Mouse (Mus musculus) heart, adult 2 months (tissue): ENCODE results near the gene Nuak1. TPM values are rescaled to one million over a fixed set of nuclear protein-coding genes. Genes with fewer than 3 reads are reported as not detected.
A peak's percentile ranks its signal among the peaks of the same experiment; 100 is the strongest.

Experiments
- DNase-seq, 2 experiments: peaks; one replicate each; pipeline ENCODE4 v3.0.0; 2021
- H3K27ac ChIP-seq: fragments of 200-600 bp; 2 replicates; pipeline ENCODE4 v1.8.1; 2022
- H3K27me3 ChIP-seq: fragments of 200-500 bp; 2 replicates; pipeline ENCODE4 v1.6.1; 2012; ENCODE audit warnings: mild to moderate bottlenecking, low read length, inconsistent platforms, mixed read lengths; ENCODE audit not compliant: control insufficient read depth, insufficient read depth
- H3K36me3 ChIP-seq: fragments of 200-500 bp; 2 replicates; pipeline ENCODE4 v1.6.1; 2012; ENCODE audit warnings: low read length, inconsistent platforms; ENCODE audit not compliant: control insufficient read depth, insufficient read depth
- H3K4me1 ChIP-seq: fragments of 200-500 bp; 2 replicates; pipeline ENCODE4 v1.6.1; 2011; ENCODE audit warnings: low read length; ENCODE audit not compliant: control insufficient read depth, insufficient read depth
- H3K4me3 ChIP-seq: fragments of 200-600 bp; 2 replicates; pipeline ENCODE4 v1.8.1; 2022
- H3K79me2 ChIP-seq: fragments of 200-500 bp; replicated peaks from 2 replicates; pipeline ENCODE4 v1.6.1; 2012; ENCODE audit warnings: mild to moderate bottlenecking, inconsistent platforms, low read length, moderate library complexity, mixed read lengths; ENCODE audit not compliant: control insufficient read depth, insufficient read depth
- H3K9ac ChIP-seq: fragments of 200-500 bp; 2 replicates; pipeline ENCODE4 v1.6.1; 2012; ENCODE audit warnings: low read depth, mild to moderate bottlenecking, control low read depth, inconsistent platforms, low read length, mixed read lengths
- CTCF ChIP-seq: fragments of 200-600 bp; IDR thresholded peaks from 2 replicates; pipeline ENCODE4 v1.8.1; 2022; ENCODE audit warnings: antibody characterized with exemption, mild to moderate bottlenecking, moderate library complexity
- EP300 ChIP-seq: fragments of 200-500 bp; IDR thresholded peaks from 2 replicates; pipeline ENCODE4 v1.6.1; 2011; ENCODE audit warnings: low read depth, low read length, control low read depth; ENCODE audit not compliant: insufficient read depth
- POLR2A ChIP-seq: fragments of 200-500 bp; IDR thresholded peaks from 2 replicates; pipeline ENCODE4 v1.6.1; 2011; ENCODE audit warnings: mild to moderate bottlenecking, low read depth, low read length, control low read depth; ENCODE audit not compliant: insufficient read depth
- WGBS: fragments of 180-500 bp; shearing (Covaris S2); methylation state at CpG from one replicate; pipeline ENCODE4 v1.1.7; 2018; 5-methylcytosine and 5-hydroxymethylcytosine counted together
- intact Hi-C: fragments of 180-260 bp; cut with DNase I; formaldehyde crosslinking; loops from one replicate; pipeline ENCODE4 v1.15.1; 2025
- polyA plus RNA-seq: library from polyadenylated mRNA; depleted of rRNA; stranded (reverse); fragments of >200 nt; gene quantifications from 2 replicates; pipeline ENCODE4 v1.2.3, GENCODE M21; 2012
- total RNA-seq, 2 experiments: library from RNA; stranded (reverse); gene quantifications; 2 replicates each; pipeline ENCODE4 v1.2.3; 2021

Nuak1 gene
- total and polyA plus RNA-seq, 3 experiments, result 15.3 to 29.0 (median 27.0) TPM

- Histone ChIP-seq H3K79me2 (no peaks in the 10 kb centered on the region), H3K4me3 (no peak overlapping the region), H3K9ac (no peak overlapping the region), H3K4me1 (peaks cover 2% of the 10 kb centered on the region; the same call in 1 of the 2 replicates), H3K27me3 (no peaks in the 10 kb centered on the region), H3K27ac (no peak overlapping the region; the same call in 1 of the 2 replicates), H3K36me3 (no peaks in the 10 kb centered on the region)
- 58% methylated on average over 5 of the region's 5 CpGs for WGBS
- no peak for DNase-seq
- TF ChIP-seq POLR2A (no peak), EP300 (no peak), CTCF (no peak)
- intact Hi-C loops, result no loop called here
Observed at GRCm38 (mm10) chr10:84481327-84481671, 40.9 kb upstream of the Nuak1 start.

- peaks cover 2% of the 10 kb centered on the region; the same call in 1 of the 2 replicates for H3K4me1 ChIP-seq
- H3K36me3 ChIP-seq, result no peaks in the 10 kb centered on the region
- intact Hi-C loops, result no loop called here
- no peak overlapping the region for H3K9ac ChIP-seq
- H3K4me3 ChIP-seq, result no peak overlapping the region
- TF ChIP-seq POLR2A, result 0 out of 2 replicates have a peak, but pooled peaks have one; percentile 13
- 0 out of 2 replicates have a peak, but pooled peaks have one; percentile 41 for TF ChIP-seq EP300
- no peak for TF ChIP-seq CTCF
- H3K27ac ChIP-seq, result peak overlapping the region; percentile 66
- no peaks in the 10 kb centered on the region for H3K27me3 ChIP-seq
- 23% methylated on average over 8 of the region's 8 CpGs for WGBS
- H3K79me2 ChIP-seq, result no peaks in the 10 kb centered on the region
- DNase-seq, result peak; percentile 57 to 74
Observed at GRCm38 (mm10) chr10:84480667-84481326, 40.4 kb upstream of the Nuak1 start.

- Histone ChIP-seq H3K36me3 (no peaks in the 10 kb centered on the region), H3K4me1 (peaks cover 2% of the 10 kb centered on the region; the same call in 1 of the 2 replicates), H3K9ac (no peak overlapping the region), H3K4me3 (no peak overlapping the region), H3K27me3 (no peaks in the 10 kb centered on the region), H3K27ac (peak overlapping the region; percentile 66), H3K79me2 (no peaks in the 10 kb centered on the region)
- DNase-seq, result no peak
- intact Hi-C loops, result no loop called here
- TF ChIP-seq EP300 (no peak), POLR2A (no peak), CTCF (no peak)
- 80% methylated on average over 4 of the region's 4 CpGs for WGBS
Observed at GRCm38 (mm10) chr10:84480146-84480545, 39.7 kb upstream of the Nuak1 start.

- WGBS, result 75% methylated on average over 3 of the region's 3 CpGs
- DNase-seq, result no peak
- Histone ChIP-seq H3K4me3 (no peak overlapping the region), H3K27ac (no peak overlapping the region), H3K4me1 (peaks cover 2% of the 10 kb centered on the region; the same call in 1 of the 2 replicates), H3K9ac (no peak overlapping the region), H3K79me2 (no peaks in the 10 kb centered on the region), H3K36me3 (no peaks in the 10 kb centered on the region), H3K27me3 (no peaks in the 10 kb centered on the region)
- intact Hi-C loops, result no loop called here
- TF ChIP-seq EP300 (no peak), POLR2A (no peak), CTCF (no peak)
Observed at GRCm38 (mm10) chr10:84477613-84478076, 37.2 kb upstream of the Nuak1 start.

- Histone ChIP-seq H3K9ac (no peak overlapping the region), H3K79me2 (no peaks in the 10 kb centered on the region), H3K4me1 (peaks cover 2% of the 10 kb centered on the region; the same call in 1 of the 2 replicates), H3K27ac (no peak overlapping the region), H3K27me3 (no peaks in the 10 kb centered on the region), H3K4me3 (no peak overlapping the region), H3K36me3 (no peaks in the 10 kb centered on the region)
- intact Hi-C loops, result no loop called here
- DNase-seq, result no peak
- WGBS, result 77% methylated on average over 4 of the region's 4 CpGs
- TF ChIP-seq CTCF (no peak), POLR2A (no peak), EP300 (no peak)
Observed at GRCm38 (mm10) chr10:84477045-84477612, 36.7 kb upstream of the Nuak1 start.

GRCm38 (mm10) chr10:84467555-84468164, 27.3 kb upstream of the Nuak1 start:
- no peaks in the 10 kb centered on the region for H3K27me3 ChIP-seq
- H3K9ac ChIP-seq, result no peak overlapping the region
- intact Hi-C loops, result no loop called here
- no peaks in the 10 kb centered on the region for H3K36me3 ChIP-seq
- WGBS, result 62% methylated on average over 6 of the region's 6 CpGs
- DNase-seq, result no peak
- no peak overlapping the region for H3K4me3 ChIP-seq
- H3K79me2 ChIP-seq, result no peaks in the 10 kb centered on the region
- TF ChIP-seq POLR2A (no peak), EP300 (no peak), CTCF (no peak)
- H3K27ac ChIP-seq, result no peak overlapping the region
- H3K4me1 ChIP-seq, result no peaks in the 10 kb centered on the region; the same call in 1 of the 2 replicates
